Mouse (Mus musculus) midbrain, embryonic 16.5 days (tissue): ENCODE measurements around the gene Slbp. TPM values are rescaled to one million over a fixed set of nuclear protein-coding genes. Genes with fewer than 3 reads are reported as not detected.

Experiments
- ATAC-seq: fragments of 200-750 bp; cut with Nextera tagmentation; 2 replicates; pipeline ENCODE4 v1.8.0; 2017; ENCODE audit warnings: moderate TSS enrichment
- H3K27ac ChIP-seq: fragments of 300-500 bp; sonication (generic); 2 replicates; pipeline ENCODE4 v1.5.1; 2014; ENCODE audit warnings: mild to moderate bottlenecking, low read length, mixed read lengths
- H3K27me3 ChIP-seq: fragments of 300-500 bp; sonication (generic); 2 replicates; pipeline ENCODE4 v1.6.1; 2014; ENCODE audit warnings: low read depth, low read length, mixed read lengths; ENCODE audit not compliant: control insufficient read depth, insufficient read depth
- H3K36me3 ChIP-seq: fragments of 300-500 bp; sonication (generic); 2 replicates; pipeline ENCODE4 v1.6.1; 2014; ENCODE audit warnings: mild to moderate bottlenecking, low read length, moderate library complexity, mixed read lengths; ENCODE audit not compliant: control insufficient read depth, insufficient read depth
- H3K4me1 ChIP-seq: fragments of 300-500 bp; sonication (generic); 2 replicates; pipeline ENCODE4 v1.6.1; 2014; ENCODE audit warnings: mild to moderate bottlenecking, low read length, mixed read lengths; ENCODE audit not compliant: control insufficient read depth, insufficient read depth
- H3K4me2 ChIP-seq: fragments of 300-500 bp; sonication (generic); 2 replicates; pipeline ENCODE4 v1.6.1; 2014; ENCODE audit warnings: mild to moderate bottlenecking, low read length, mixed read lengths
- H3K4me3 ChIP-seq: fragments of 300-500 bp; sonication (generic); 2 replicates; pipeline ENCODE4 v1.5.1; 2014; ENCODE audit warnings: low read depth, mild to moderate bottlenecking, low read length, moderate library complexity, mixed read lengths
- H3K9ac ChIP-seq: fragments of 300-500 bp; sonication (generic); 2 replicates; pipeline ENCODE4 v1.6.1; 2014; ENCODE audit warnings: low read depth, low read length, mixed read lengths
- H3K9me3 ChIP-seq: fragments of 300-500 bp; sonication (generic); replicated peaks from 2 replicates; pipeline ENCODE4 v1.6.1; 2014; ENCODE audit warnings: mild to moderate bottlenecking, low read length, mixed read lengths; ENCODE audit not compliant: control insufficient read depth, poor library complexity, severe bottlenecking
- WGBS: fragments of 180-500 bp; shearing (Covaris S2); extraction: QIAGEN DNeasy Blood & Tissue Kit; methylation state at CpG from one replicate; pipeline ENCODE4 v1.1.7; 2014; 5-methylcytosine and 5-hydroxymethylcytosine counted together
- polyA plus RNA-seq: library from polyadenylated mRNA; unstranded; fragments of >200 nt; fragmentation: Nextera tagmentation; extraction: Ambion mirVana; gene quantifications from 2 replicates; pipeline ENCODE4 v1.2.1, GENCODE M21; 2015

Slbp gene
- polyA plus RNA-seq, 1 experiment from 2014 or later = 119 TPM

DNA sequence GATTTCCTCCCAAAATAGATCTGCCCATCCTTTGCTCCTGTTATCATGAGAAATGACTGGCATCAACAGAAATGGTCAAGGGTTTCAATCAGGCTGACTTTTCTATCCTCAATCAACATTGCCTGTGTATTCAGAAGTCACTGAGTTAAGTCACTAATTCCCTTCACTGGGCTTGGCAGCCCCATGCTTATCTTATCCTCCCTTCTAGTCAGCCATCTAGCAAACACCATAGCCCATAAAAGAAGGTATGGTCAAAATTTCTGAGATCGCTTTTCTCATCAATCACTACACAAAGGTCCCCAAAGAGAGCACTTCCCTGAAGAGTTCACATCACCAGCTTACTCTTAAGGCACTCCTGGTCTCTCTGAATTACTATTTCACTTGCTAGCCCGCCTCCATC is 1.4 kb downstream of the Slbp start:
- peak overlapping the region; percentile 98 for H3K27ac ChIP-seq
- H3K9ac ChIP-seq = peak overlapping the region; percentile 79
- H3K36me3 ChIP-seq = peaks cover 8% of the 10 kb centered on the region; the same call in 1 of the 2 replicates
- H3K4me1 ChIP-seq = peaks cover 22% of the 10 kb centered on the region
- H3K4me3 ChIP-seq = peak overlapping the region; percentile 80
- 20% methylated on average over 2 of the region's 2 CpGs for WGBS
- H3K9me3 ChIP-seq = no peaks in the 10 kb centered on the region
- ATAC-seq = no peak
- H3K4me2 ChIP-seq = peak overlapping the region; percentile 70
- no peaks in the 10 kb centered on the region for H3K27me3 ChIP-seq

DNA sequence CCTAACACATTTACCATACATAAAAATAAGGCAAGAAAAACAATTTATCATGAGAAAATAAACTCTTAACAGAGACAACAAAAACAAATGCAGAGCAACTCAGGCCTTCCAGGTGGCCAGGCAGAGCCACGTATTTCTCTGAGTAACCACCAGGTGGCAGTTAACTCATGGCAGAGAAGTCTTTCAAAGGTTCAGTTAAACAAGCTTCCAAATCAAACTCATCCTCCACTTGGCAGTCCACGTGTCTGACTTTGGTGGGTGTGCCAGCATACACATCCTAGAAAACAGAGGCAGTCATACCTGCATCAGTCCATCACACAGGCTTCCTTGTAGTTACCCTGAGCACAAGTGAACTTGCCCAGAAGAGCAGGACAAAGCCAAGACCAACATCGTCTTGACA is 11.7 kb downstream of the Slbp start:
- 40% methylated on average over 3 of the region's 3 CpGs for WGBS
- no peak overlapping the region for H3K9ac ChIP-seq
- ATAC-seq = peak; percentile 36; the same call in 1 of the 2 replicates
- no peaks in the 10 kb centered on the region for H3K9me3 ChIP-seq
- H3K4me3 ChIP-seq = no peak overlapping the region
- no peaks in the 10 kb centered on the region for H3K27me3 ChIP-seq
- no peak overlapping the region for H3K27ac ChIP-seq
- H3K36me3 ChIP-seq = peaks cover 14% of the 10 kb centered on the region
- no peak overlapping the region for H3K4me2 ChIP-seq
- H3K4me1 ChIP-seq = no peaks in the 10 kb centered on the region

DNA sequence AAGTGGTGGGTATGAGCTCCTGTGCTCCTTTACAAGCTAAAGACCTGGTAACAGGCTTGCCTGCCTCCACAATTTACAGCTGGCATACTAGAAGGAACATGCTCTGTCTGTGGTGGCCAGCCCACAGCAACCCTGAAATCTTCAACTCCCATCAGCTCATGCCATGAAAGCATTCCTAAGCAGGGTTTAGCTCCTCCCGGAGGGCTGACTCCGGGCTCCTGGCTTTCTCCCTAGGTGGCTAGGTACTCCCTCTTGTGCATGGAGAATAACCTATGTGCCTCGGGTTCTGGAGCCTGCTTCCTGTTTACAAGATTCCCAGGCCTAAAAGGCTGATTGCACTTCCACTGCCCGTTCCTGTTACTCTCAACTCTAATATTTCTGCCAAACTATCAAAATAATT is 13.5 kb downstream of the Slbp start:
- peaks cover 9% of the 10 kb centered on the region; the same call in 1 of the 2 replicates for H3K36me3 ChIP-seq
- H3K4me1 ChIP-seq = no peaks in the 10 kb centered on the region
- H3K9me3 ChIP-seq = no peaks in the 10 kb centered on the region
- H3K4me3 ChIP-seq = no peak overlapping the region
- no peak overlapping the region for H3K9ac ChIP-seq
- H3K27me3 ChIP-seq = no peaks in the 10 kb centered on the region
- no peak for ATAC-seq
- 63% methylated on average over 4 of the region's 4 CpGs for WGBS
- H3K27ac ChIP-seq = no peak overlapping the region
- no peak overlapping the region for H3K4me2 ChIP-seq

DNA sequence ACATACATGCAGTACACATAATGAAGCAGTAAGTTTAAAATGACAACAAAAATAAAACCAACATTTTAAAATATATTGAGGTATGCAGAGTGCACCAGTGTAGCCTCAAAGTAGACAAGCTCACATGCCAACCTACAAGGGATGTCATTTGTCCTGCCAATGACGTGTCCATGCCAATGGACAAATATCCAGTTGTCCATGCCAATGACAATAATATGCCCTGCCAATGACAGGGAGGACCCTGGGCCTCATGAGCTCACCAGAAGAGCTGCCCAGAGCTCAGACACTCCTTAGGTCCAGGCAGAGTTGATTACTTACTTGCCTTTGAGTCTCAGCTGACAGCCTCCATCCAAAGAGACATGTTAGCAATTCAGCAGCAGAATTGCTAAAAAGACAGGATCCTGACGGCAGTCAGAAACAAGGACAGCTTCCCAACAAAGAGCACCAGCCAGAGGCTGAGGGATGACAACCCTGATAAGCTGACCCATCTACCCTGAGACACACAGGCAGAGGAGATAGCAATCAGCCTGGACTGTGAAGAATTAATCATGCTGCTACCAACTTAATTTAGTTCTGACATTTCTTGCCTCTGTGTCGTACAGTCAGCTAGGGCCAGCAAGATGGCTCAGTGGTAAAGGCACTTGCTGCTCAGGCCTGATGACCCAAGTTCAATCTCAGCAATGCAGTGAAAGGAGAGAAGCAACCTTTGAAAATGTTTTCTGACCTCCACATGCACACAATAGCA is 14.6 kb downstream of the Slbp start:
- no peaks in the 10 kb centered on the region for H3K27me3 ChIP-seq

DNA sequence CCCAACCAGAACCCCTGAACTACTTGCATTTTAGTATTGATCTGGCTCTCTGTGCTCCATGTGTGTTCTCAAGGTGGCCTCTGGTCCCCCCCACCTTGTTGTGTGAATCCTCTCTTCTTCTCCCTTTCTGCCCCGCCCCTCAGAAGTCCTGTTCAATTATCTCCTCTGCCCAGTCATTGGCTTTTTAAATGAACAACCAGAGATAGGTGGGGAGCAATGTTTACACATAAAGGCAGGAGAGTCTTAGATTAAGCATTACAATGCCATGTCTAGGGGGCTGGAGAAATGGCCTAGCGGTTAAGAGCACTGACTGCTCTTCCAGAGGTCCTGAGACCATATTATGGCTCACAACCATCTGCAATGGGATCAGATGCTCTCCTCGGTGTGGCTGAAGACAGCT is 17.0 kb downstream of the Slbp start:
- Histone ChIP-seq H3K4me3 (no peak overlapping the region), H3K4me1 (peaks cover 3% of the 10 kb centered on the region; the same call in 1 of the 2 replicates), H3K27ac (no peak overlapping the region), H3K9me3 (no peaks in the 10 kb centered on the region), H3K36me3 (peaks cover 3% of the 10 kb centered on the region; the same call in 1 of the 2 replicates), H3K4me2 (no peak overlapping the region), H3K9ac (no peak overlapping the region), H3K27me3 (no peaks in the 10 kb centered on the region)
- no peak for ATAC-seq
- 99% methylated on average over 3 of the region's 3 CpGs for whole genome bisulfite sequencing

More for the DNA sequence above, 14.6 kb downstream of the Slbp start:
- 78% methylated on average over 3 of the region's 3 CpGs for WGBS
- Histone ChIP-seq H3K9ac (no peak overlapping the region), H3K4me2 (no peak overlapping the region), H3K4me3 (no peak overlapping the region), H3K36me3 (peaks cover 3% of the 10 kb centered on the region; the same call in 1 of the 2 replicates), H3K27ac (no peak overlapping the region), H3K4me1 (no peaks in the 10 kb centered on the region), H3K9me3 (no peaks in the 10 kb centered on the region)
- ATAC-seq = no peak

DNA sequence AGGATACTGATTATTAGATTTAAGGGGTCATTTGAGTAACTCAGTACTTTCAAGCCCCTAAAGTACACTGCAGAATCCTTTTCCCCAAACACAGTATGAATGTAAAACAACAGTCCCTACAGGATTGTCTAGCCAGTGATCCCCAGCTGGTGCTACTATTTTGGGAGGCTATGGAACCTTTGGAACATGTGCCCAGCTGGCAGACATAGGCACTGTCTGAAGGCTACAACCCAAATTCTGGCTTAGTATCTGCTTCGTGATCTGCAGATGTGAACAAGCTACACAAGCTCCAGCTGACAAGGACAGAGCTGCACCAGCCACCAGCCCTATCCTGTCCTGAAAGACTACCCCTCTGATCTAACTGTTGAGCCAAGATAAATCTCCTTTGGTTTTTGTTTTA is 19.8 kb downstream of the Slbp start:
- WGBS = 72% methylated on average over 1 of the region's 1 CpGs
- Histone ChIP-seq H3K4me1 (peaks cover 16% of the 10 kb centered on the region), H3K4me3 (no peak overlapping the region), H3K9ac (no peak overlapping the region), H3K27ac (no peak overlapping the region), H3K4me2 (no peak overlapping the region), H3K27me3 (no peaks in the 10 kb centered on the region), H3K36me3 (no peaks in the 10 kb centered on the region), H3K9me3 (no peaks in the 10 kb centered on the region)
- no peak for ATAC-seq

DNA sequence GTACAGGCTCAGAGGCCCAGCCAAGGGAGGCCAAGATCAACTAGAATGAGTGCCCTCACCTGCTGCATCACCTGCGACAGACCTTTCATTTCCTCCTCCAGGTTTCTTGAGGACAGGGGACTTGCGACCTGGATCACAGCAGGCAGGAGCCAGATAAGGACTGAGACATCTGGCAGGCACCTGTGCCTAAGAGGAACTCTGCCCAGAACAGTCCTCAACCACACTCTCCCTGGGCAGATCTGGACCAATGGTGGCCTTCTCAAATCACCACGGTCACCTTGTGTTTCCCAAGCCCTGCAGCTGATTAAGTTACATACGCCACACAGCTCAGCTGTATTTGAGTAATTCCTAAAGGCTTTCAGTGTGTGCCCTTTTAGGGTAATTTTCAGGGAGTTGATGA is 21.8 kb downstream of the Slbp start:
- ATAC-seq = no peak
- Histone ChIP-seq H3K4me1 (peaks cover 16% of the 10 kb centered on the region), H3K27me3 (no peaks in the 10 kb centered on the region), H3K27ac (no peak overlapping the region), H3K4me2 (peak overlapping the region; percentile 65), H3K9me3 (no peaks in the 10 kb centered on the region), H3K36me3 (no peaks in the 10 kb centered on the region), H3K9ac (peak overlapping the region; percentile 84; the same call in 1 of the 2 replicates), H3K4me3 (peak overlapping the region; percentile 84)
- 82% methylated on average over 4 of the region's 4 CpGs for WGBS

DNA sequence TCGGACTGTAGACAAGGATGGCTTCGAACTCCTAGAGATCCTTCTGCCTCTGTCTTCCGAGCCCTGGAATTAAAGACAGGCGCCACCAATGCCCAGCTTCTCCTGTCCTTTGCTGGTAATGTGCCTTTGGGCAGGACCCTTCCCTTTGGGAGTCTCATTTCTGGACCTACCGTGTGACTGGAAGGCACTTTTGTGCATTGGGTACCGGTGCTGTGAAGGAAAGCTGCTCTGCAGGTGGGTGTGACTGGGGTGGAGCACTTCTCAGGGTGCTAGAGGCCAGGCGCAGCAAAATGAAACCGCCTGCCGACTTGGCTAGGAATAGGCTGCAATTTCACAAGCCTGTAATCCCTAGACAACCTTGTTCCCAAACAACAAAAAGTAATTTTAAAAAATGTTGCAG is 22.3 kb downstream of the Slbp start:
- H3K27me3 ChIP-seq = no peaks in the 10 kb centered on the region
- peak overlapping the region; percentile 84 for H3K9ac ChIP-seq
- 3% methylated on average over 9 of the region's 9 CpGs for WGBS
- peaks cover 16% of the 10 kb centered on the region for H3K4me1 ChIP-seq
- H3K4me2 ChIP-seq = peak overlapping the region; percentile 65
- peak overlapping the region; percentile 88 for H3K27ac ChIP-seq
- no peaks in the 10 kb centered on the region for H3K9me3 ChIP-seq
- H3K36me3 ChIP-seq = no peaks in the 10 kb centered on the region
- ATAC-seq = peak; percentile 22
- peak overlapping the region; percentile 84 for H3K4me3 ChIP-seq

DNA sequence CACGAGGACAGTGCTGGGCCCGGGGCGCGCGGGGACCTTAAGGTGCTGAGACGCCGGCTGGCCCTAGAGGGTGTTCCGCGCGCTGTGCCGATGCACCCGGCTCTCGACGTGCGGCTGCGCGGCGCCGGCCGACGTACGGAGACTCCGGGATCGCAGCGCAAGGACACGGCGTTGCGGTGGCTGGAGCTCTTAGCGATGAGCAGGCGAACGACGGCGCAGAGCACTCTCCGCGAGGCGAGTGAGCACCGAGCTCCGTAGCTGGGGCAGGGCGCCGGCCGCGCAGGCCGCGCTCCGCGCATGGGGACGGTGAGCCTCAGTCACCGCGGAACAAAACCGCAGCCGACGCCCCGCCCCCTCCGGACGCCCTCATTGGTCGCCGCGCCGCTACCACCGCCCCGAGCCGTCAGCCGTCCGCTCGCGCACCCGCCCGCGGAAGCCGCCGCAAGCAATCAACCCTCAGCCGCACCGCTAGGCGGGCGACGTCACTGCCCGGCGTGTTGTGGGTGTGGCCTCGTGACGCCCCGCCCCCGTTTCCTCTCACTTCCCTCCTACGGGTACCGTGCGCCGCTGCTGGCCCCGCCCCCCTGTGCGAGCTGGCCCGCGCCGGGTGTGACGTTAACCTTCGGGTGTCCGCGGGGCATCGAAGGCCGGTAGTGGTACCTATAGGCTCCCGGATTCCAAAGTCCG is 22.9 kb downstream of the Slbp start, which contains the start of the genes Fam53a and Gm9903:
Gene Fam53a, minus strand, starts transcription at position 335 of the 687 bp plus-strand sequence.
Gene Gm9903, plus strand, starts transcription at position 625 of the 687 bp plus-strand sequence.
- Histone ChIP-seq H3K4me3 (peak within 1 kb of the TSS; percentile 84), H3K4me2 (peak within 1 kb of the TSS; percentile 94), H3K4me1 (peaks cover 16% of the 10 kb centered on the region), H3K9ac (peak within 1 kb of the TSS; percentile 84), H3K9me3 (no peaks in the 10 kb centered on the region), H3K27ac (peak within 1 kb of the TSS; percentile 88), H3K36me3 (no peaks in the 10 kb centered on the region), H3K27me3 (no peaks in the 10 kb centered on the region)
- peak; percentile 96 for ATAC-seq
- under 1% methylated on average over 87 of the region's 99 CpGs for WGBS
